Mouse (Mus musculus) bone marrow, adult 2 months (tissue): ENCODE results near the gene Ifnb1.
"Not testable (repeated sequence)": the region's sequence is repeated elsewhere in the genome, so short reads cannot be mapped to it uniquely, and the experiment has no call there.

Experiments
- CTCF ChIP-seq: fragments of 200-500 bp; IDR thresholded peaks from 2 replicates; pipeline ENCODE4 v1.5.1; 2011; ENCODE audit warnings: low read length, control low read depth; ENCODE audit not compliant: control insufficient read depth, insufficient read depth
- POLR2A ChIP-seq: fragments of 200-500 bp; IDR thresholded peaks from 2 replicates; pipeline ENCODE4 v1.6.1; 2011; ENCODE audit warnings: low read depth, mild to moderate bottlenecking, control low read depth, low read length, borderline replicate concordance; ENCODE audit not compliant: control insufficient read depth

GRCm38 (mm10) chr4:88558145-88558544 lies 35.6 kb upstream of the Ifnb1 start, which contains the start of gene Ifna15:
- TF ChIP-seq CTCF, POLR2A: not testable (repeated sequence)
